Mouse (Mus musculus): ENCODE data around the gene Sox4. TPM values are rescaled to one million over a fixed set of nuclear protein-coding genes. Genes with fewer than 3 reads are reported as not detected.

Sox4 gene
- polyA plus RNA-seq, 1 experiment from 2014 or later, result 38.7 TPM

GRCm38 (mm10) chr13:28941983-28942630 lies 11.4 kb downstream of the Sox4 start:
- Histone ChIP-seq H3K27ac (no peak overlapping the region), H3K9ac (no peak overlapping the region), H3K4me3 (replicated peaks) (no peak overlapping the region), H3K4me2 (replicated peaks) (no peak overlapping the region), H3K4me1 (replicated peaks) (no peaks in the 10 kb centered on the region), H3K36me3 (no peaks in the 10 kb centered on the region), H3K9me3 (no peaks in the 10 kb centered on the region), H3K27me3 (replicated peaks) (no peaks in the 10 kb centered on the region)
- 21% methylated on average over 4 of the region's 4 CpGs for WGBS
- ATAC-seq, result peak; percentile 16; the same call in 1 of the 2 replicates

- 81% methylated on average over 8 of the region's 8 CpGs for WGBS
- H3K4me2 ChIP-seq (replicated peaks), result no peak overlapping the region
- no peaks in the 10 kb centered on the region for H3K36me3 ChIP-seq
- no peaks in the 10 kb centered on the region for H3K4me1 ChIP-seq (replicated peaks)
- no peaks in the 10 kb centered on the region for H3K9me3 ChIP-seq
- H3K9ac ChIP-seq, result no peak overlapping the region
- H3K4me3 ChIP-seq (replicated peaks), result no peak overlapping the region
- H3K27ac ChIP-seq, result no peak overlapping the region
- ATAC-seq, result no peak
- no peaks in the 10 kb centered on the region for H3K27me3 ChIP-seq (replicated peaks)
Measured at GRCm38 (mm10) chr13:28933375-28933774, 20.1 kb downstream of the Sox4 start.

GRCm38 (mm10) chr13:28931776-28932175 lies 21.7 kb downstream of the Sox4 start:
- WGBS, result 57% methylated on average over 3 of the region's 3 CpGs
- no peak for ATAC-seq
- no peak overlapping the region for H3K27ac ChIP-seq

GRCm38 (mm10) chr13:28931266-28931665 lies 22.2 kb downstream of the Sox4 start:
- Histone ChIP-seq H3K27me3 (replicated peaks) (no peaks in the 10 kb centered on the region), H3K4me3 (replicated peaks) (no peak overlapping the region), H3K27ac (no peak overlapping the region), H3K4me1 (replicated peaks) (no peaks in the 10 kb centered on the region), H3K9ac (no peak overlapping the region), H3K9me3 (no peaks in the 10 kb centered on the region), H3K36me3 (no peaks in the 10 kb centered on the region), H3K4me2 (replicated peaks) (no peak overlapping the region)
- no peak for ATAC-seq
- 93% methylated on average over 3 of the region's 3 CpGs for WGBS

More at GRCm38 (mm10) chr13:28931776-28932175, 21.7 kb downstream of the Sox4 start:
- Histone ChIP-seq H3K9me3 (no peaks in the 10 kb centered on the region), H3K4me2 (replicated peaks) (no peak overlapping the region), H3K4me3 (replicated peaks) (no peak overlapping the region), H3K4me1 (replicated peaks) (no peaks in the 10 kb centered on the region), H3K9ac (no peak overlapping the region), H3K27me3 (replicated peaks) (no peaks in the 10 kb centered on the region), H3K36me3 (no peaks in the 10 kb centered on the region)

DNA sequence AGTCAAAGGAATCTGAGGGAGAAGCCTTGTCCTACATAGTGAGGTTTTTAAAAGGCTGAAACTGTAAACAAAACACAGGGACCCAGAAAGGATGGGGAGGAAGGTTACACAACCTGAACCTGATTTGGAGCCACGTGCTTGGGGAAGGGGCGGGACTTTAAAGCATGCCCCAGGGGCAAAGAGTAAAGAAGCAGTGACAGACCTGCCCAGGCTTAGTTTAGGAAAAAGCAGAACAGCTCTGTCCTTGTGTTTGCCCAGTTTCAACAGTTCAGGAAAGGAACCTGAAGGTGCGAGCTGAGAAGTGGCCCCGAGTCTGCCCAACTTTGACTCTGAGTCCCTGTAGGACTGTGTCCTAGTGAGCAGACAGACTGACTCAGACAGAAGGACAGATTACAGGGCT lies 23.1 kb downstream of the Sox4 start:
- H3K4me3 ChIP-seq (replicated peaks), result no peak overlapping the region
- H3K4me2 ChIP-seq (replicated peaks), result no peak overlapping the region
- H3K4me1 ChIP-seq (replicated peaks), result no peaks in the 10 kb centered on the region
- no peak for ATAC-seq
- no peak overlapping the region for H3K27ac ChIP-seq
- no peak overlapping the region for H3K9ac ChIP-seq
- H3K36me3 ChIP-seq, result no peaks in the 10 kb centered on the region
- no peaks in the 10 kb centered on the region for H3K27me3 ChIP-seq (replicated peaks)
- no peaks in the 10 kb centered on the region for H3K9me3 ChIP-seq
- WGBS, result 67% methylated on average over 4 of the region's 4 CpGs

GRCm38 (mm10) chr13:28929936-28930335 lies 23.6 kb downstream of the Sox4 start:
- H3K27ac ChIP-seq, result no peak overlapping the region
- H3K4me2 ChIP-seq (replicated peaks), result no peak overlapping the region
- no peaks in the 10 kb centered on the region for H3K9me3 ChIP-seq
- H3K36me3 ChIP-seq, result no peaks in the 10 kb centered on the region
- no peaks in the 10 kb centered on the region for H3K4me1 ChIP-seq (replicated peaks)
- H3K9ac ChIP-seq, result no peak overlapping the region
- H3K27me3 ChIP-seq (replicated peaks), result no peaks in the 10 kb centered on the region
- H3K4me3 ChIP-seq (replicated peaks), result no peak overlapping the region
- no peak for ATAC-seq
- 44% methylated on average over 3 of the region's 3 CpGs for WGBS

DNA sequence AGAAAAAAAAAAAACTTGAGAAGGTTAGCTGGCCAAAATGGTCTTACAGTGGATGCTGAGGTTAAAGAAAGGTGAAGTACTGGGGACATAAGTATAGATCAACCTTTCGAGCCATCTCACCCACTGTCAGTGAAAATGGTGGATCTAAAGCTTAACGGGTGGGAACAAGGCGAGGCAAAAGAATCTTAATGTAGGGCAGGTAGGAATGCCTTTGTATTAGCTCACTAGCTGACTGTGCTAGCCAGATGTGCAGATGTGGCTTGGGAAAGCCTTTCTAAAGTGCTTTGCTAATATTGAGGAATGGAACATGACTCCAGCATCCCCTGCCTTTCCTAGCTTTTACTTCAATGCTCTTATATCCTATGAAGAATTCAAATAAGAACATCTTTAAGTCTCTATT lies 30.4 kb downstream of the Sox4 start:
- 94% methylated on average over 3 of the region's 3 CpGs for WGBS
- Histone ChIP-seq H3K27me3 (replicated peaks) (no peaks in the 10 kb centered on the region), H3K4me2 (replicated peaks) (no peak overlapping the region), H3K9me3 (no peaks in the 10 kb centered on the region), H3K9ac (no peak overlapping the region), H3K36me3 (no peaks in the 10 kb centered on the region), H3K27ac (no peak overlapping the region), H3K4me1 (replicated peaks) (no peaks in the 10 kb centered on the region), H3K4me3 (replicated peaks) (no peak overlapping the region)
- ATAC-seq, result no peak

DNA sequence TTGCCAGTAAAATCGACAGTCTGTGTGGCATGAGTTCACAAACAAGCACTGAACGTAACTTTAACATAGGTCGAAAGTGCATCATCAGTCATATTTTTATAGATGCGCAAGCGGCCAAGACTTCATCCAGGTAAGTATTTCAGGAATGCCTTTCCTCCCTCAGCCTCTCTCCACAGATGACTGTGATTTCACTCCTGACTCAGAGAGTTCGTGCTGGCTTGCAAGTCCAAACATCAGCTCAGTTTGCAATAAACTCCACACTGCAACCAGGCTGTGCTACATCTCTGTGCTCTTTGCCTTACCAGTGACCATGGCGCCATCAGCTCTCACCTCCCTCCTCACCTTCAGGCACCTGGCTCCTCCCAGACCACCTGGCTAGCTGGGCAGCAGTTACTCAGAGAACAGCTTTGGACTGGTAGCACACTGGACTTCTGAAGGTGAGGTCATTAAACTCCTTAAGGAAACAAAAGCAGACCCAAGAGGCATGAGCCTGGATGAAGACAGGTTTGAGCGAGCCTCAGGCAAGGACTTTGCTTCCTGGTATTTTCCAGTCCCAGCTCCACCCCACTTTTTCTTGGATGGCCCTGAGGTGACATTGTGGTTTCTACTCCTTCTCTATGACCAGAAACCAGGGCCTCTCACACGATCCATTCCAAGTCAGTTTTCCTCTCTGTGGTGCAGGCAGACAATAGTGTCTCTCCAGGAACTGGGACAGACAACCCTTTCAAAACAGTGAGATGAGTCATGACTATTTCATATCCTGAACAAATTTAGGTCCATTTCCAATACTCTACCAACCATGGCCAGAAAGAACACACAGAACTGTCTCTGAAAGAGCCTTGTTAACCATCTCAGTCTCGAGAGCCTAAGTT lies 35.9 kb downstream of the Sox4 start:
- WGBS, result 74% methylated on average over 10 of the region's 10 CpGs
- Histone ChIP-seq H3K36me3 (no peaks in the 10 kb centered on the region), H3K4me2 (replicated peaks) (no peak overlapping the region), H3K9ac (no peak overlapping the region), H3K27ac (no peak overlapping the region), H3K4me3 (replicated peaks) (no peak overlapping the region), H3K9me3 (no peaks in the 10 kb centered on the region), H3K4me1 (replicated peaks) (no peaks in the 10 kb centered on the region), H3K27me3 (replicated peaks) (no peaks in the 10 kb centered on the region)
- ATAC-seq, result 0 out of 2 replicates have a peak, but pooled peaks have one; percentile 31

- H3K9me3 ChIP-seq, result no peaks in the 10 kb centered on the region
- no peak overlapping the region for H3K9ac ChIP-seq
- H3K4me2 ChIP-seq (replicated peaks), result no peak overlapping the region
- H3K4me3 ChIP-seq (replicated peaks), result no peak overlapping the region
- H3K36me3 ChIP-seq, result no peaks in the 10 kb centered on the region
- no peaks in the 10 kb centered on the region for H3K4me1 ChIP-seq (replicated peaks)
- 68% methylated on average over 6 of the region's 6 CpGs for WGBS
- no peaks in the 10 kb centered on the region for H3K27me3 ChIP-seq (replicated peaks)
- no peak overlapping the region for H3K27ac ChIP-seq
- no peak for ATAC-seq
Measured at GRCm38 (mm10) chr13:28913656-28914055, 39.9 kb downstream of the Sox4 start.

- no peak overlapping the region for H3K4me3 ChIP-seq (replicated peaks)
- no peak for ATAC-seq
- no peaks in the 10 kb centered on the region for H3K36me3 ChIP-seq
- no peaks in the 10 kb centered on the region for H3K9me3 ChIP-seq
- no peaks in the 10 kb centered on the region for H3K27me3 ChIP-seq (replicated peaks)
- 78% methylated on average over 10 of the region's 10 CpGs for WGBS
- no peak overlapping the region for H3K9ac ChIP-seq
- H3K4me2 ChIP-seq (replicated peaks), result no peak overlapping the region
- H3K27ac ChIP-seq, result no peak overlapping the region
- H3K4me1 ChIP-seq (replicated peaks), result no peaks in the 10 kb centered on the region
Measured at GRCm38 (mm10) chr13:28906981-28907380, 46.5 kb downstream of the Sox4 start.
